Mouse (Mus musculus) gastrocnemius, postnatal 36 days (tissue): ENCODE measurements around the gene Smbd1. TPM values are rescaled to one million over a fixed set of nuclear protein-coding genes. Genes with fewer than 3 reads are reported as not detected.

Source experiments
- DNase-seq, 2 experiments: peaks; one replicate each; pipeline ENCODE4 v3.0.0; 2022
- intact Hi-C: fragments of 180-260 bp; cut with DNase I; formaldehyde crosslinking; loops from one replicate; pipeline ENCODE4 v1.15.1; 2025
- long read RNA-seq, 2 experiments: library from polyadenylated mRNA; stranded (forward); transcript quantifications; one replicate each; pipeline ENCODE4 v2.0.0; 2021
- total RNA-seq, 2 experiments: library from RNA; stranded (reverse); gene quantifications; 2 replicates each; pipeline ENCODE4 v1.2.3; 2021

Gene Smbd1
- total RNA-seq, result not detected
- long read RNA-seq, experiment 1, result 0 reads
- long read RNA-seq, experiment 2, result 0 reads

- intact Hi-C loops, result loop anchor here (5.0 kb wide), 3 partner anchors 67 to 212 kb away; partner anchors contain the start of genes Fyttd1 and Rubcn
- no peak for DNase-seq
Observed at GRCm38 (mm10) chr16:32810321-32810720, at the start of gene Smbd1. Gene Smbd1, minus strand, starts transcription at chr16:32810477.

- intact Hi-C loops, result no loop called here
- DNase-seq, result peak in 1 of 2 experiments; percentile 36
Observed at GRCm38 (mm10) chr16:32858771-32859636, 48.7 kb upstream of the Smbd1 start.

GRCm38 (mm10) chr16:32858356-32858755 is 48.1 kb upstream of the Smbd1 start:
- DNase-seq, result no peak
- intact Hi-C loops, result no loop called here

- intact Hi-C loops, result no loop called here
- DNase-seq, result peak in 1 of 2 experiments; percentile 23
Observed at GRCm38 (mm10) chr16:32856751-32857150, 46.5 kb upstream of the Smbd1 start.

- intact Hi-C loops, result no loop called here
- DNase-seq, result peak in 1 of 2 experiments; percentile 8
Observed at GRCm38 (mm10) chr16:32854050-32854571, 43.8 kb upstream of the Smbd1 start.

GRCm38 (mm10) chr16:32853492-32854049 is 43.3 kb upstream of the Smbd1 start:
- peak in 1 of 2 experiments; percentile 10 for DNase-seq
- intact Hi-C loops, result no loop called here

DNA sequence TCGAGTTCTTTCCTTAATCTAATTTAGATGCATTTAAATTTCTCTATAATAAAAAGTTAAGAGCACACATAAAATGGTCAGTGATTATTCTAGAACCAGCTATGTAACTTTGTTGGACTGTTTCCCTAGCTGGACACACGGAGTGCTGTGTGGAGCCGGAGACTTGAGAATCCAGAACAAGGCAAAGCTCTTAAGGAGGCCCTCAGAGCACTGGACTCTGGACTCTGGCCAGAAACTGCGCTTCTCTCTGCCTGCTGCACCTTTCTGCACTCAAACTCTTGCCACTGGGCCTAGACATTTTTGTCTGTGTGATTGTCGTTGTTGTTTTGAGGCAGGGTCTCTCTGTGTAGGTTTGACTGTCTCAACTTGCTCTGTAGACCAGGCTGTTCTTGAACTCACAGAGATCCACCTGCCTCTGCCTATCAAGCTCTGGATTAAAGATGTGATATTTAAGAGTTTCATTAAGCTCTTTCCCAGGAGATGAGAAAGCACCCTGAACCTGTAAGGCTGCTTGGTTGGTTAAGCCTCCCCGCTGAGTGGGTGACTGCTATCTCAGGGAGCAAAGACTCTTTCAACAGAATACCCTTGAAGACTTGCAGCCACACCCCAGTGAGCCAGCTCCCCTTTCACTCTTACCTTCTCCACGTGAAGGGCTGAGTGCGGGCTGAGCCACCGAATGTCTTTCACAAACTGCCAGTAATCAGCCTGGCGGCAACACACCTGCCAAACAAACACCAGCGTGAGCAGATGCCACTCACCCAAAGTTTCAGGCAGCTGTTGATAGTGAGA is 39.0 kb upstream of the Smbd1 start:
- intact Hi-C loops, result no loop called here

GRCm38 (mm10) chr16:32847103-32847502 is 36.8 kb upstream of the Smbd1 start:
- intact Hi-C loops, result no loop called here
- no peak for DNase-seq

More for the DNA sequence above, 39.0 kb upstream of the Smbd1 start:
- peak in 1 of 2 experiments; percentile 8 for DNase-seq

DNA sequence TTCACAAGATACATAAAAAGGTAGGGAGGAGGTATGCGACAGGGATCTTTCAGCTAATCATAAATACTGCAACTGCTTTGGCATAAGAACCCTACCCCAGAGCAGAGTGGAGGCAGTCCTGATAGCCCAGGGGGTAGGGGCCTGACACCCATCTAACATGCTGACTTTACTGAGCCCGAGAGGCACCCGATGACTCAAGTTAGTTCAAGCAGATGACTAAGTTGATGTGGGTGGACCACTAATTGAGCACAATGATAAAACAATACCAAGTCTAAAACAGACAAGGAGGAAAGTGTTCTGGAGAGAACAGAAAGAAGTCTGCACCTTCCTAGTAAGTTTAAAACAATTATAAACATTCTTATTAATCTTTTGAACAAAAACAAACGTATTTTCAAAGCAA is 21.2 kb upstream of the Smbd1 start:
- intact Hi-C loops, result no loop called here
- no peak for DNase-seq

GRCm38 (mm10) chr16:32829104-32829503 is 18.8 kb upstream of the Smbd1 start:
- intact Hi-C loops, result no loop called here
- DNase-seq, result no peak

- intact Hi-C loops, result no loop called here
- no peak for DNase-seq
Observed at GRCm38 (mm10) chr16:32826521-32826920, 16.2 kb upstream of the Smbd1 start.

GRCm38 (mm10) chr16:32825380-32825779 is 15.1 kb upstream of the Smbd1 start:
- intact Hi-C loops, result no loop called here
- DNase-seq, result no peak

DNA sequence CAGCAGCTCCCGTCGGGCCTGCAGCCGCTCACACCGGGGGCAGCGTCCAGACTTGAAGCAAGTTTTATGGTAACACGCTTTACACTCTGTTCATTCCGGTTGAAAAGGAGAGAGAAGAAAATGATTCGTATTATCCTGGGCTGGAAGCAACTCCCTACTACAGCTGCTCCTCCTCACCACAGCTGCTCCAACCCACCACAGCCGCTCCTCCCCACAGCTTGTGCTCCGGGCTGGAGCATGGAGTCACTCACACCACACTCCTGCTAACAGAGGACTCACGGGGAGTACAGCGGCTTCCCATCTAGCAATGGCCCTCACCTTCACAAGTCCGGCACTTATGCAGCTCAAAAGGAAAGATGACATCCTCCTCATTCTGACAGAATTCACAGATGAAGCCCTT is 13.8 kb upstream of the Smbd1 start:
- no peak for DNase-seq

DNA sequence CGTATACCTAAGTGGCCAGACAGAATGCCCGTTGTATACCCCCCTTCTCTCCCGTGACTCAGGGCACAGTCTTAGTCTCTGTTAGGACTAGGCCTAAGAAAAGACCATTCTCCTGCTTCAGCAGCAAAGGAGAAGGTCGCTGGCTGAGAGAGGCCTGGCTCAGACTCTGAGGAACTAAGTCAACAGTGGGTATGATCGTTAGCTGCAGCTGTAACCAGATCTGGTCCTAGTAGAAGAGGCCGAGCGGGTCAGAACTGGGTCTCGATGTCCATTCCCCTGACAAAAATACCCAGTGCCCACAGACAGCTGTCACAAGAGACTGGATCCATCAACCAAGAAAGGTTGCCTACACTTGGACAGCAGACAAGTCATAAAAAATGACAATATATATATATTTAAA is 13.2 kb upstream of the Smbd1 start:
- no peak for DNase-seq
- intact Hi-C loops, result no loop called here

More for the DNA sequence above, 13.8 kb upstream of the Smbd1 start:
- intact Hi-C loops, result no loop called here

DNA sequence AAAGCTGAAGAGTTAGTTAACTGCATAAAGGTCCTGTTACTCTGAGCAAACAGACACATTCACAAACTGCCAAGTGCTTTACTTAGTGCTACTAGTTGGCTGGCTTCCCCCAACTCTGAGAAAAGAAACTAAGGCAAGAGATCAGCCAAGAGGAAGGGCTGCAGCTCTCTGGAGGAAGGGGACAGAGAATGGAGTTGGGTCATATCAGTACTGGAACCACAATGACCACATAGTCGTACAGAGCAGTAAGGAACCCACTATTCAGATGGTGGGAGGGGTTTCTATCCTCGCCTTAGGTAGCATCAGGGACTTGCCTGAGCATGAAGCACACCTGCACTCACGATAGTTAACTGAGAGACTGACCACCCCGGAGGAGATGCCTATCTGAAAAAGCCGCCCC is 12.6 kb upstream of the Smbd1 start:
- DNase-seq, result no peak
- intact Hi-C loops, result no loop called here

GRCm38 (mm10) chr16:32822450-32822827 is 12.2 kb upstream of the Smbd1 start:
- peak in 1 of 2 experiments; percentile 32 for DNase-seq
- intact Hi-C loops, result no loop called here

GRCm38 (mm10) chr16:32821772-32822449 is 11.6 kb upstream of the Smbd1 start:
- intact Hi-C loops, result no loop called here
- peak; percentile 37 to 60 for DNase-seq

DNA sequence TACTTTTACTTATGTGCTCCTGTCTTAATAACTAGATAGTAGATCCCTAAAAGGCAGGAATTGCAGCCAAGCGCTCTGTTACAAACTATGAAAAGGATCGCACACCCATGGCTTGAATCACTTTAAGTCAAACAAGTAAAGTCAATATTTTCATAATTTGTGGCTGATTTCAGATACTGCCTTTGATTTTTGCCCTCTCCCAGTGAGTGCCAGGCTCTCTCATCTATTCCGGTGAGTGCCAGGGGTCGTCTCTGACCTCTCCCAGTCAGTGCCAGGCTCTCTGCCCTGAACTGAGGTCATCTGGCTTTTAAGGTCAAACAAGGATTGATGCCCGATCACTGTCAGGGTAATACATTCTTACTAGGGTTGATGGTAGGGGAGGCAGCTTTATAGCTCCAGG is 8.2 kb upstream of the Smbd1 start:
- intact Hi-C loops, result no loop called here

GRCm38 (mm10) chr16:32818036-32818435 is 7.8 kb upstream of the Smbd1 start:
- no peak for DNase-seq
- intact Hi-C loops, result no loop called here

More for the DNA sequence above, 8.2 kb upstream of the Smbd1 start:
- no peak for DNase-seq

- intact Hi-C loops, result no loop called here
- DNase-seq, result peak in 1 of 2 experiments; percentile 30
Observed at GRCm38 (mm10) chr16:32815160-32815605, 4.9 kb upstream of the Smbd1 start.
